Mouse (Mus musculus) right cerebral cortex, adult 2 months (tissue): ENCODE results near the gene Lefty2.
A peak's percentile ranks its signal among the peaks of the same experiment; 100 is the strongest.
"Not testable (repeated sequence)": the region's sequence is repeated elsewhere in the genome, so short reads cannot be mapped to it uniquely, and the experiment has no call there.

Experiments
- DNase-seq, 2 experiments: peaks; one replicate each; pipeline ENCODE4 v3.0.0; 2021 to 2022; ENCODE audit warnings: low spot score in 2 of 2

The Lefty2 gene

GRCm38 (mm10) chr1:180934467-180935419 is 41.8 kb downstream of the Lefty2 start, which contains the start of gene Lefty1:
Gene Lefty1, plus strand, starts transcription at chr1:180935022.
- no peak for DNase-seq

- not testable (repeated sequence) for DNase-seq
These were observed 43.9 kb downstream of the Lefty2 start for GRCm38 (mm10) chr1:180936610-180937398.

GRCm38 (mm10) chr1:180937631-180938030 is 44.7 kb downstream of the Lefty2 start:
- DNase-seq: not testable (repeated sequence)

DNA sequence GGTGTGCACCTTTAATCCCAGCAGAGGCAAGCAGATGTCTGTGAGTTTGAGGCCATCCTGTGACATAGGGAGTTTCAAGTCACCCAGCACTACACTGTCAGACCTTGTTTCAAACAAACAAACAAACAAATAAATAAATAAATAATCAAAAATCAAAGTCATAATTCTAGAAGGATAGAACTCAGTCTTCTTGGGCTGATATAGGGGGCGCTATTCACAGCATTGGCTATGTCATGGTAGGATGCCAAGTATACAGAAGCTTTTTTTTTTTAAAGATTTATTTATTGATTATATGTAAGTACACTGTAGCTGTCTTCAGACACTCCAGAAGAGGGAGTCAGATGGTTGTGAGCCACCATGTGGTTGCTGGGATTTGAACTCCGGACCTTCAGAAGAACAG is 45.9 kb downstream of the Lefty2 start:
- not testable (repeated sequence) for DNase-seq

GRCm38 (mm10) chr1:180940776-180941460 is 48.0 kb downstream of the Lefty2 start:
- DNase-seq: no peak

DNA sequence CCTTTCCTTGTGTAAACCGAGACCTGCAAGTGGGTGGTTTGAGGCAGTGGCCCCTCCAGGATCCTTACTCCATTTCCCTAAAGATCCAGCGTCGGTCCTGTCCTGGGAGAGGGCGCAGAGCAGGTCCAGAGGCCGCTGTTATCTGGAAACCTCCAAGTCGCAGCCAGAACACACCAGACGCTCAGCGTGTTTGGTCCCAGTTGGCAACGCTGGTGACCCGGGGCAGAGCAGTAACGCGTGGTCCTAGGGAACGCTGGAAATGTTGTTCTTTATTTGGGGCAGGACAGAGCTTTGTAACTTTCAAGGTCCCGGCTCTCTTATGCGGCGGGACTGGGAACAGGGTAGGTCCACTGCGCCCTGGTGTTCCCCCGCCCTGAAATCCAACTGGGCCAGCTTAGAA is 48.8 kb downstream of the Lefty2 start:
- no peak for DNase-seq

DNA sequence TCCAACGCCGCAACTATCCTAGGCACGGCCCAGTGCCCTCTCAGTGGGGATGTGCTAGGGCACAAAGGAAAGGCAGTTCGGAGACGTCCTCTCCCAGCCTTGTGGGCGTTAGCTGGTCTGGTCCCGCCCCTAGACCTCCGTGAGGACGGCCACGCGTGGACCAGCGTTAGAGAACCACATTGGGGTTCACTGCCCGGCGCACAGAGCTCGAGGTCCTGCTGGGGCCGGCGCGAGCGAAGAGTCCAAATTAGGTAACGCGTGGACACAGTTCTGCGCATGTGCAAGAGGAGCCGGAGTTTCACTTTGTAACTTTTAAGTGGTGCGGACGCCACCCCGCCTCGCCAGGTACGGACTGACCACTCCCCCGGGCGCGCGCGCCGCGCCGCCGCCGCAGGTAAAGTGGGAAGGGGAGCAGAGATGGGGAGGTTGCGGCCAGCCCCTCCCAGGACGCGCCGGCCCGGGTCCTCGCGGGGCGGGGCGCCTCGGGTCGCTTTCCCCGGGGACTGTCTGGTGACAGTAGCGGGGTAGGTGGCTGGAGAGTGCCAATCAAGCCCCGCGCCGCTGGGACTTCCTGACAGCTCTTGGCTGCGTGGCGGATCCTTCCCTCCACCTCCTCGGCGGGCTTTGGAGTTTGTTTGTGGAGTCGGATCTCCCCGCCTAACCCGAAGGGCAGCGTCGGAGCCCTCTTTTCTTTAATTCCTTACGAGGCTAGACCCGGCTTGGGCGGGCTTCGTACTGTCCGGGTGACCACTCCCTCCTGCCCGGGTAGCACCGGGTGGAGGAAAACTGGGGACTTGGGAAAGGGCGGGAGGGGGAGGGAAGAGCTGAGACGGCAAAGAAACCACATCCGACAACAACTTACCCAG is 49.5 kb downstream of the Lefty2 start, which contains the start of gene Tmem63a:
TSS of gene Tmem63a (plus strand) at position 179 of the 866 bp plus-strand sequence.
- DNase-seq: peak; percentile 20 to 47

DNA sequence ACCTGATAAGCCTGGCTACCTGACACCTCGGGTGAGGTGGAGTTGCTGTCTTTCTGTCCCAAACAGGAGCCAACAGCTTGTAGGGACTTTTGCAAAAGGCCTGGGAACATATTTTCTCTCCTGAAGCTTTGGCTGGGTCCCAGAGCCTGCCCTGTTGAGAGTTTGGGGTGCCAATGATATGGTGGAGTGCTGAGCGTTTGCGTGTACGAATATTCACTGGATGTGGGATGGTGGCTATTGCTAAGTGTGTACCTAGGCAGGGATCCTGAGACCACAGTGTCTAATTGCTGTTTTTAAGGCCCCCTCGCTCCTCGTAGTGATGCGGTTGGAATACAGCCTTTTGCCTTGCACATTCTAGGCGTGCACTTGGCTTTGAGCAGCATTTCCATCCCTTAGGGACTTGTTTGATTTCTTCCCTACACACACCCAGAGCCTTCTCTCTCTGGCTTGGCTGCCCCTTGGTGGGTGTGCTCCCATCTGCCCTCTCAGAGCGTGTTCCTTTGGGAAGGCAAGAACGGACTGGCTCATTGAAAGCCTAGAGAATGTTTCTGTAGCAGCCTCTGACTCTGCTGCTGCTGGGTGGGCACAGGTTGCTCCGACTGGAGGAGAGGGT is 50.2 kb downstream of the Lefty2 start:
- DNase-seq: no peak

DNA sequence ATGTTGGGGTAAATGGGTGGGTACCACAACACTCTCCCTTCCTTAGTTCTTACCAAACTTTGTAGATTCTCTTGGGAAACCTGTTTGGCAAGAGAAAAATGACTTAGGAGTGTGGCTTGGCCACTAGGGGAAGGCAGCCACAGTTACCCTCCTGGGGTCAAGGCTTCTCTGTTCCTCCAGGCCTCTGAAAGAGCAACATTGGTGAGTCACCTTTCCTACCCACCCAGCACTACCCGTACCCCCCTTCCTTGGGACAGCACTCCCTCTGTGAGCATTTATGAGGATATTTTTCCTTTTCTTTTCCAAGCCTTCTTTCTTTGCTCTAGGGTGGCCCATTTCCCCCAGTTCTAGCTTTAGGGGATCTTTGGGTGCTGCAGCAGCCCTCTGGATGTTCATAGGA is 51.0 kb downstream of the Lefty2 start:
- no peak for DNase-seq

GRCm38 (mm10) chr1:180944553-180944952 is 51.6 kb downstream of the Lefty2 start:
- no peak for DNase-seq

DNA sequence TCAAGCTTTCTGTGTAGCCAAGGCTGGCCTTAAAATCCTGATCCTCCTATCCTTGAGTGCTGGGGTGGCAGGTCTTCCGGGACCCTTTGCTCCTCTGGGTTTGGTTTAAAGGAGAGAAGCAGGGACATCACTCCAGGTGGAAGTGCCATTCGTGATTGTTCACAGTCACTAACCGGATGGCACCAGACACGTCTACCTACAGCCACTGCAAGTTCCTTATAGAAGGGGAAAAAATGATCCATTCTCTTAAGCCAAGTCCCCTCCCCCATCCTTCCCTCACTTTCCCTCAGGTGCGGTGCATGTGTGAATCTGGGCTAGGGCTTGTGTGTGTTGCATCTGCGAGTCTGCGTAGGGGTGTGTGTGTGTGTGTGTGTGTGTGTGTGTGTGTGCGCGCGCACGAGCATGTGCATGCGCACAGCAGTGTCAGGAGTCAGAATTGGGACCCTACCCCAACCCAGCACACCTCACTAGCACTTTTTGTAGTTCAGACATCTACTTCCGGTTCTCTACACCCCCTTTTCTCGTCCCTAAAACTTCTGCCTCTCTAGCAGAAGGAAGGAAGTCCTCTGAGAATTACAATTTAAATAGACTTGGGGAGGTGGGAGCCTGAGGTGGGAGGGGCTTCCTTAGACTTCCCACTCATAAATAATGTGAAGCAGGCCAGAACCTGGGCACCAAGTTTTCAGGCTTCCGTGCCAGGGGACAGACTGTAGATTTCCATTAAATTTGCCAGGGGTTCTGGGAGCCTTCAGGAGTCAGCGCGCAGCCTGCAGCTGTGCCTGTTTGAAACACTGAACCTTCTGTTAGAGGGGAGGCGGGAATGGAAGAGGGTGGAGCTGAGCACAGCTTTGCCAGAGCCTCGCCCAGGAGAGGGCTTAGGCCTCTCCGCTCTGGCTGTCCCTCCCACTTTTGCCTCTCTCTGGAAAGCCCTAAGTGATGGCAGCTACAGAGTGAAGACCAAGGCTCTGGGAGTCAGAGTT is 52.4 kb downstream of the Lefty2 start:
- peak in 1 of 2 experiments; percentile 19 for DNase-seq

DNA sequence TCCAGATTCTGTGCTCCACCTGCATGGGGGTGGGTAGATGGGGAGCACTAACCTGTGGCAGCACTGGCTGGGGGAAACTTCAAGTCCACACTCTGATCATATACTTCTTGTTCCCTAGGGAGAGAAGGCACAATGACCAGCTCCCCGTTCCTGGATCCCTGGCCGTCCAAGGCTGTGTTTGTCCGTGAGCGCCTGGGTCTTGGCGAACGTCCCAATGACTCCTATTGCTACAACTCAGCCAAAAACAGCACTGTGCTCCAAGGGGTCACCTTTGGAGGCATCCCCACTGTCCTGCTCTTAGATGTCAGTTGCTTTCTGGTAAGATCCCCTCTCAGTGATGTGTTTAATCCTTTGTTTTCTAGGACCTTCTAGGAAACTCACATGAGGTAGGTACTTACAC is 53.5 kb downstream of the Lefty2 start:
- DNase-seq: no peak
